Mouse (Mus musculus) lung, embryonic 16.5 days (tissue): Measurements from ENCODE around the gene Rcbtb2. TPM values are rescaled to one million over a fixed set of nuclear protein-coding genes. Genes with fewer than 3 reads are reported as not detected.

Source experiments
- ATAC-seq: fragments of 200-750 bp; cut with Nextera tagmentation; 2 replicates; pipeline ENCODE4 v1.8.0; 2017; ENCODE audit warnings: low read depth, mild to moderate bottlenecking, moderate library complexity
- H3K27ac ChIP-seq: fragments of 300-500 bp; sonication (generic); 2 replicates; pipeline ENCODE4 v1.5.1; 2014; ENCODE audit warnings: mild to moderate bottlenecking, control low read depth, low read length
- H3K27me3 ChIP-seq: fragments of 300-500 bp; sonication (generic); 2 replicates; pipeline ENCODE4 v1.6.1; 2014; ENCODE audit warnings: low read depth, low read length, mixed read lengths; ENCODE audit not compliant: control insufficient read depth, insufficient read depth
- H3K36me3 ChIP-seq: fragments of 300-500 bp; sonication (generic); 2 replicates; pipeline ENCODE4 v1.6.1; 2014; ENCODE audit warnings: low read length; ENCODE audit not compliant: control insufficient read depth, insufficient read depth
- H3K4me1 ChIP-seq: fragments of 300-500 bp; sonication (generic); replicated peaks from 2 replicates; pipeline ENCODE4 v1.6.1; 2014; ENCODE audit warnings: low read length, mixed read lengths; ENCODE audit not compliant: control insufficient read depth, insufficient read depth
- H3K4me2 ChIP-seq: fragments of 300-500 bp; sonication (generic); 2 replicates; pipeline ENCODE4 v1.6.1; 2014; ENCODE audit warnings: low read depth, low read length, control low read depth
- H3K4me3 ChIP-seq: fragments of 300-500 bp; sonication (generic); 2 replicates; pipeline ENCODE4 v1.5.1; 2014; ENCODE audit warnings: mild to moderate bottlenecking, low read length, control low read depth
- H3K9ac ChIP-seq: fragments of 300-500 bp; sonication (generic); 2 replicates; pipeline ENCODE4 v1.6.1; 2014; ENCODE audit warnings: low read length, control low read depth
- H3K9me3 ChIP-seq: fragments of 300-500 bp; sonication (generic); 2 replicates; pipeline ENCODE4 v1.6.1; 2016; ENCODE audit warnings: low read length; ENCODE audit not compliant: control insufficient read depth
- WGBS: fragments of 180-500 bp; shearing (Covaris S2); extraction: QIAGEN DNeasy Blood & Tissue Kit; methylation state at CpG from one replicate; pipeline ENCODE4 v1.1.7; 2014; 5-methylcytosine and 5-hydroxymethylcytosine counted together
- polyA plus RNA-seq: library from polyadenylated mRNA; unstranded; fragments of >200 nt; fragmentation: Nextera tagmentation; extraction: Ambion mirVana; gene quantifications from 2 replicates; pipeline ENCODE4 v1.2.1, GENCODE M21; 2015

Rcbtb2 gene
- polyA plus RNA-seq, 1 experiment from 2014 or later, result 101 TPM

GRCm38 (mm10) chr14:73119966-73120365 lies 2.9 kb upstream of the Rcbtb2 start:
- Histone ChIP-seq H3K27ac (no peak overlapping the region), H3K4me1 (peaks cover 5% of the 10 kb centered on the region), H3K36me3 (no peaks in the 10 kb centered on the region), H3K4me2 (no peak overlapping the region), H3K27me3 (no peaks in the 10 kb centered on the region), H3K4me3 (no peak overlapping the region), H3K9me3 (no peaks in the 10 kb centered on the region), H3K9ac (no peak overlapping the region)
- ATAC-seq, result no peak
- 33% methylated on average over 2 of the region's 2 CpGs for WGBS

- 46% methylated on average over 4 of the region's 4 CpGs for WGBS
Measured at GRCm38 (mm10) chr14:73122211-73122922, 470 bp upstream of the Rcbtb2 start.

GRCm38 (mm10) chr14:73123381-73123780 lies 544 bp downstream of the Rcbtb2 start:
- WGBS, result 84% methylated on average over 9 of the region's 9 CpGs
- H3K27ac ChIP-seq, result no peak overlapping the region

More at GRCm38 (mm10) chr14:73122211-73122922, 470 bp upstream of the Rcbtb2 start:
- no peak overlapping the region for H3K4me3 ChIP-seq
- H3K4me2 ChIP-seq, result no peak overlapping the region
- peaks cover 5% of the 10 kb centered on the region for H3K4me1 ChIP-seq
- no peak for ATAC-seq
- H3K27me3 ChIP-seq, result no peaks in the 10 kb centered on the region
- H3K36me3 ChIP-seq, result no peaks in the 10 kb centered on the region
- H3K9ac ChIP-seq, result no peak overlapping the region
- no peak overlapping the region for H3K27ac ChIP-seq
- H3K9me3 ChIP-seq, result no peaks in the 10 kb centered on the region

GRCm38 (mm10) chr14:73123786-73124185 lies 949 bp downstream of the Rcbtb2 start:
- H3K9ac ChIP-seq, result no peak overlapping the region
- no peaks in the 10 kb centered on the region for H3K36me3 ChIP-seq
- peaks cover 5% of the 10 kb centered on the region for H3K4me1 ChIP-seq
- no peak overlapping the region for H3K4me2 ChIP-seq
- no peak for ATAC-seq
- no peak overlapping the region for H3K27ac ChIP-seq
- no peak overlapping the region for H3K4me3 ChIP-seq
- no peaks in the 10 kb centered on the region for H3K27me3 ChIP-seq
- WGBS, result 42% methylated on average over 9 of the region's 9 CpGs
- H3K9me3 ChIP-seq, result no peaks in the 10 kb centered on the region

More at GRCm38 (mm10) chr14:73123381-73123780, 544 bp downstream of the Rcbtb2 start:
- no peak overlapping the region for H3K4me2 ChIP-seq
- H3K27me3 ChIP-seq, result no peaks in the 10 kb centered on the region
- peaks cover 5% of the 10 kb centered on the region for H3K4me1 ChIP-seq
- H3K36me3 ChIP-seq, result no peaks in the 10 kb centered on the region
- H3K9me3 ChIP-seq, result no peaks in the 10 kb centered on the region
- no peak overlapping the region for H3K9ac ChIP-seq
- H3K4me3 ChIP-seq, result no peak overlapping the region
- ATAC-seq, result no peak

- no peak overlapping the region for H3K9ac ChIP-seq
- no peaks in the 10 kb centered on the region for H3K4me1 ChIP-seq
- H3K27me3 ChIP-seq, result no peaks in the 10 kb centered on the region
- H3K4me2 ChIP-seq, result no peak overlapping the region
- no peaks in the 10 kb centered on the region for H3K9me3 ChIP-seq
- no peak overlapping the region for H3K4me3 ChIP-seq
- WGBS, result 57% methylated on average over 5 of the region's 5 CpGs
- no peak for ATAC-seq
- H3K36me3 ChIP-seq, result no peaks in the 10 kb centered on the region
- no peak overlapping the region for H3K27ac ChIP-seq
Measured at GRCm38 (mm10) chr14:73130519-73130918, 7.7 kb downstream of the Rcbtb2 start.

- no peak for ATAC-seq
- Histone ChIP-seq H3K4me2 (0 out of 2 replicates have a peak overlapping the region, but pooled peaks have one; percentile 16), H3K9ac (no peak overlapping the region), H3K9me3 (no peaks in the 10 kb centered on the region), H3K4me1 (no peaks in the 10 kb centered on the region), H3K36me3 (no peaks in the 10 kb centered on the region), H3K27me3 (no peaks in the 10 kb centered on the region), H3K27ac (no peak overlapping the region), H3K4me3 (no peak overlapping the region)
- 55% methylated on average over 16 of the region's 16 CpGs for WGBS
Measured at GRCm38 (mm10) chr14:73131856-73132410, 9.1 kb downstream of the Rcbtb2 start.

- 64% methylated on average over 4 of the region's 4 CpGs for WGBS
- H3K9me3 ChIP-seq, result no peaks in the 10 kb centered on the region
- no peaks in the 10 kb centered on the region for H3K36me3 ChIP-seq
- H3K9ac ChIP-seq, result no peak overlapping the region
- no peak overlapping the region for H3K4me2 ChIP-seq
- no peak overlapping the region for H3K4me3 ChIP-seq
- H3K27me3 ChIP-seq, result no peaks in the 10 kb centered on the region
- no peak overlapping the region for H3K27ac ChIP-seq
- H3K4me1 ChIP-seq, result no peaks in the 10 kb centered on the region
- no peak for ATAC-seq
Measured at GRCm38 (mm10) chr14:73132731-73133130, 9.9 kb downstream of the Rcbtb2 start.

- H3K4me2 ChIP-seq, result no peak overlapping the region
- H3K4me3 ChIP-seq, result no peak overlapping the region
- no peak for ATAC-seq
- no peak overlapping the region for H3K27ac ChIP-seq
- no peaks in the 10 kb centered on the region for H3K36me3 ChIP-seq
- H3K27me3 ChIP-seq, result no peaks in the 10 kb centered on the region
- H3K4me1 ChIP-seq, result no peaks in the 10 kb centered on the region
- no peaks in the 10 kb centered on the region for H3K9me3 ChIP-seq
- 63% methylated on average over 5 of the region's 5 CpGs for WGBS
- H3K9ac ChIP-seq, result no peak overlapping the region
Measured at GRCm38 (mm10) chr14:73137234-73137633, 14.4 kb downstream of the Rcbtb2 start.

GRCm38 (mm10) chr14:73138483-73138882 lies 15.6 kb downstream of the Rcbtb2 start:
- 94% methylated on average over 7 of the region's 7 CpGs for WGBS
- no peak overlapping the region for H3K9ac ChIP-seq

More at GRCm38 (mm10) chr14:73138483-73138882, 15.6 kb downstream of the Rcbtb2 start:
- ATAC-seq, result no peak
- Histone ChIP-seq H3K9me3 (no peaks in the 10 kb centered on the region), H3K4me1 (no peaks in the 10 kb centered on the region), H3K4me3 (no peak overlapping the region), H3K27me3 (no peaks in the 10 kb centered on the region), H3K4me2 (no peak overlapping the region), H3K27ac (no peak overlapping the region), H3K36me3 (no peaks in the 10 kb centered on the region)
